Mouse (Mus musculus) stomach, postnatal 0 days (tissue): ENCODE measurements around the gene Zfp85.

Source experiments
- CTCF ChIP-seq: IDR thresholded peaks from 2 replicates; pipeline ENCODE4 v1.5.1; 2016; ENCODE audit warnings: antibody characterized with exemption, low read depth, mild to moderate bottlenecking, moderate library complexity
- EP300 ChIP-seq: optimal IDR thresholded peaks from 2 replicates; pipeline ENCODE3; 2016; ENCODE audit warnings: antibody characterized with exemption

DNA sequence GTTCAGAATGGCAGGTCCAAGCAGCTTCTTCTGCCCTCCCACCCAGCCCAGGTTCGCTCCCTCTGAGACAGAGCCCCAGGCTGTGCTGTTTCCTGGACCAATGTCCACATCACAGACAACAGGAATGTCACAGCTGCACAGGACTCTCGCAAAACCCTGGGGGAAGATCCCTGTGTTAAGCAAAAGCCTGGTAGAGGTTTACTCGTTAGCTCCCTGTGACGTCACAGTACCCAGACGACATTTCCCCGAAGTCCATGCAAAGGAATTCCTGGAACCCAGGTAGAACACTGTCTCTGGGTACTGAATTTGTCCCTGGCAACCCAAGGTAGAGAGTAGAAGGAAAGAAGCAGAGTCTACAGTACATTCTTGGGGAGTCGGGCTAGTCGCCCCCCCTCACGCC lies 11.1 kb downstream of the Zfp85 start:
- TF ChIP-seq CTCF, result no peak
- TF ChIP-seq EP300, result no peak
